Mouse (Mus musculus): ENCODE results near the gene Cldn34b1. TPM values are rescaled to one million over a fixed set of nuclear protein-coding genes. Genes with fewer than 3 reads are reported as not detected.
"Not testable (repeated sequence)": the region's sequence is repeated elsewhere in the genome, so short reads cannot be mapped to it uniquely, and the experiment has no call there.

Cldn34b1 gene
- polyA plus RNA-seq (2014; fragmentation: Nextera tagmentation; extraction: Ambion mirVana) = not detected in 2 replicates

DNA sequence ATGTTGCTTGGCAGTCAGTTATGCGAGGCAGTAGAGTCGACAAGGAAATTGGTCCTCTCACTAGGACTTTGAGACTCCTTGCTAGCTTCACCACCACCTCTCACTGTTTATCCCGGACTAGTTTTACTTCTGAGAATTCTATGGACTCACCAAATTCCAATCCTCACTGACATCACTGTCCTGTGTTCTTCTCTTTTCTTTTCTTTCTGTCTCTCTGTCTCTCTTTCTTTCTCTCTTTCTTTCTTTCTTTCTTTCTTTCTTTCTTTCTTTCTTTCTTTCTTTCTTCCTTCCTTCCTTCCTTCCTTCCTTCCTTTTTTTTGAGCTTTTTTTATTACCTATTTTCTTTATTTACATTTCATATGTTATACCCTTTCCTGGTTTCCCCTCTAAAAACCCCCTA is at the start of gene Cldn34b1:
TSS of gene Cldn34b1 (minus strand) at position 101 of the 400 bp plus-strand sequence.
- 81% methylated on average over 3 of the region's 3 CpGs for WGBS
- not testable (repeated sequence) for H3K27ac ChIP-seq (ENCODE audit: low read length); H3K4me2 ChIP-seq (replicated peaks; ENCODE audit: low read depth, low read length); H3K9ac ChIP-seq (replicated peaks; ENCODE audit: low read depth, low read length); H3K9me3 ChIP-seq (ENCODE audit: control insufficient read depth, low read depth, low read length); ATAC-seq (ENCODE audit: insufficient number of reproducible peaks, insufficient read depth, low FRiP score, low read depth); H3K4me1 ChIP-seq (ENCODE audit: control insufficient read depth, insufficient read depth, low read length); H3K27me3 ChIP-seq (ENCODE audit: control insufficient read depth, insufficient read depth, low read length); H3K4me3 ChIP-seq (ENCODE audit: low read depth, low read length); H3K36me3 ChIP-seq (ENCODE audit: control insufficient read depth, insufficient read depth, low read length)

DNA sequence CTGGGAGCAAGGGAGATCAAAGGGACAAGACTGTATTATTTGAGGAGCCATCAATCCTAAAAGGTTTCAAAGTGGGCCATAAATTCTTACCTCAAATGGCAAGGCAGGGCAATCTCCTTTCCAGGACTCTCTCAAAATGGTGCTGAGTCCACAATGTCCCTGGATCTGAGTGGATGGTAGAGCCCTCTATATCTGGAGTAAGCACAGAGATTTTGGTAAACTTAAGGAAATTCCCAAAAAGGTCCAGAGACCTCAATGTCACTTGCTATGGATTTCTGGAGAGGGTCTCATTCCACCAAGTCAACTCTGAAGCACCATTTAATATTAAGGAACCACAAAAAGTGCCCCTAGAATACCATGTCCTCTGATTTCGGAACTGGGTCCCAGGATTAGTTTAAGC is 45.8 kb upstream of the Cldn34b1 start, which contains the start of gene Magea6:
TSS of gene Magea6 (minus strand) at position 101 of the 400 bp plus-strand sequence.
- 54% methylated on average over 1 of the region's 1 CpGs for WGBS
- not testable (repeated sequence) for H3K36me3 ChIP-seq (ENCODE audit: control insufficient read depth, insufficient read depth, low read length); H3K27ac ChIP-seq (ENCODE audit: low read length); H3K4me1 ChIP-seq (ENCODE audit: control insufficient read depth, insufficient read depth, low read length); ATAC-seq (ENCODE audit: insufficient number of reproducible peaks, insufficient read depth, low FRiP score, low read depth); H3K9me3 ChIP-seq (ENCODE audit: control insufficient read depth, low read depth, low read length); H3K9ac ChIP-seq (replicated peaks; ENCODE audit: low read depth, low read length); H3K27me3 ChIP-seq (ENCODE audit: control insufficient read depth, insufficient read depth, low read length); H3K4me3 ChIP-seq (ENCODE audit: low read depth, low read length); H3K4me2 ChIP-seq (replicated peaks; ENCODE audit: low read depth, low read length)

Other genes with a start within 250 kb of the Cldn34b1 start
- gene Magea6, start 45.7 kb upstream of the Cldn34b1 start, polyA plus RNA-seq (2014; fragmentation: Nextera tagmentation; extraction: Ambion mirVana) = not detected in 2 replicates
- gene Magea3, start 59.2 kb upstream of the Cldn34b1 start, polyA plus RNA-seq (2014; fragmentation: Nextera tagmentation; extraction: Ambion mirVana) = not detected in 2 replicates
- not detected in 2 replicates for gene Magea8, start 105.6 kb upstream of the Cldn34b1 start, polyA plus RNA-seq (2014; fragmentation: Nextera tagmentation; extraction: Ambion mirVana)
- not detected in 2 replicates for gene Magea5, start 172.9 kb upstream of the Cldn34b1 start, polyA plus RNA-seq (2014; fragmentation: Nextera tagmentation; extraction: Ambion mirVana)
- gene Magea1, start 199.5 kb upstream of the Cldn34b1 start, polyA plus RNA-seq (2014; fragmentation: Nextera tagmentation; extraction: Ambion mirVana) = not detected in 2 replicates
- gene Magea2, start 203.4 kb upstream of the Cldn34b1 start, polyA plus RNA-seq (2014; fragmentation: Nextera tagmentation; extraction: Ambion mirVana) = not detected in 2 replicates
- not detected in 2 replicates for gene Cldn34b2, start 238.1 kb upstream of the Cldn34b1 start, polyA plus RNA-seq (2014; fragmentation: Nextera tagmentation; extraction: Ambion mirVana)